Mouse (Mus musculus) lung, postnatal 4 days (tissue): ENCODE measurements around the gene Tnfrsf25.
A peak's percentile ranks its signal among the peaks of the same experiment; 100 is the strongest.

Experiments used
- DNase-seq, 2 experiments: peaks; one replicate each; pipeline ENCODE4 v3.0.0; 2021

The Tnfrsf25 gene

DNA sequence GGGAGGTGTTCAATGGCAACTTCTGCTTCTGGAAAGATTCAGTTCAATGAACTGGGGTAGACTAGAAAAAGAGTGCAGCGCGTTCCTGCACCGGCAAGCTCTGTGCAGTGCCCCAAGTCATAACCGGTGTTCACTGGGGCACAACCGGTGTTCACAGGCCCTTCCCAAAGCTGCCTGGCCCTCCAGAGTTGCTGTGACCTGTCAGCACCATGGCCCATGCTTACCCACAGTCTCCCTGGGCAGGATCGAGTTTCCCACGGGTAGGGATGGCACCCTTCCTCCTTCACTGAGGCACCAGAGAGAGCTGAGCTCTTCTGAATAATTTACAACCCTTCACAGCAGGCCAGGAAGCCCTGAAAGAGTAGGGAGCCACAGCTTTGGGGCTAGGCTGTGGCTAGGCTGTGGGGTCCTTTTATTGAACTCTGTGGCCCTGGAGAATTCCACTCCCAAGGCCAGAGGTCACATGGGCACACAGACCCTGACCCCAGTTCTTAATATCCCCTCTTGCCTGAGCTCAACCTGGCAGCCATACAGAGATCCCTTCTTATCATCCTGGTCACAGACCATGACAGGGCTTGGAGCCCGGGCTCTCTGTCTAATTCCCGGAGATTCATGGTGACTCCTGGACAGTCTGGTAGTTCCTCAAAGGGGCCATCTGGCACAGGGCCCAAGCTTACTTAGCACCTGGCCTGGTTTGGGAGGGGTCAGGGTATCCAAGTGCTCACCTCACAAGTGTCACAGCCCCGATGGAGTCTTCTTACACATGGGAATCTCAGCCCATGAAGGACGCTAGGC lies 30.5 kb downstream of the Tnfrsf25 start:
- no peak for DNase-seq

DNA sequence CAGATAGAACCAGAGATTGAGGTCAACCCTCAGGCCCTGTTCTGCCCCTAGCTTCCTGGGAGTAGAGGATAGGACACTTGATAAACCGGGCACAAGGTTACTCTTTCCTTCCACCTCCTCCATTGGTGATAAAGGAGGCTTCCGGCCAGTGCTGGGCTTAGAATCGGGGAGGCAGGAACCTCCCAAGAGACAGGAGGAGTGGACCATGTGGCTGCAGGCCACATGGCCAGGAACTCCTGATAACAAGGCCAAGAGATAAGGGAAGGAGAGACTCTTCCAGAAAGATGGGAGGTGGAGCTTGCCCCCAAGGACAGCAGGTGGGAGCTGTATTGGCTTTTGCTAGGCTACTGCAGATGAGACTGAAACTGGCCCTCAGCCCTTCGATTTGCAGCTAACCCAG lies 34.8 kb downstream of the Tnfrsf25 start:
- DNase-seq: no peak

DNA sequence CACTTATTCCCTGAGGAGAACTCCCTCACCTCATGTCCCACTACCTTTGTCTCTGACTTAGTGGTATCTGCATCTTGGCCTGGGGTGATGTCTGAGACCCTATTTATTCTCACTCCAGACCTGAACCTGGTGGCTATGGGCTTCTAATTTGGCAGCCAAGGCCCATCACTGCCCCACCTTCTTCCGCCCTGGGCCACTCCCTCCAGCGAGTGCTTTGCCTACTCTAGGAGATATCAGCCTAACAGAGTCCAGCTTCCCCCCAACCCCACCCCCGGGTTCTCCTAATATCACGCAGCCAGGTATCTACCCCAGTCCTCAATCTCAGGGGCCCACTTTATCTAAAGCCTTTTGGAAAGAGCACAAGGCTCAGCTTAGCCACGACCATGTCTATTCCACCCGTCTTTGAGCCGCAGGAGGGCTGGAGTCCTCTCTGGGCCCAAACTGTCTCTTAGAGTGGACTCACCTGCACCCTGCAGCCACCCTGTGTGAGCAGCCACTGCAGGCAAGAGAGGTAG lies 35.8 kb downstream of the Tnfrsf25 start:
- no peak for DNase-seq

DNA sequence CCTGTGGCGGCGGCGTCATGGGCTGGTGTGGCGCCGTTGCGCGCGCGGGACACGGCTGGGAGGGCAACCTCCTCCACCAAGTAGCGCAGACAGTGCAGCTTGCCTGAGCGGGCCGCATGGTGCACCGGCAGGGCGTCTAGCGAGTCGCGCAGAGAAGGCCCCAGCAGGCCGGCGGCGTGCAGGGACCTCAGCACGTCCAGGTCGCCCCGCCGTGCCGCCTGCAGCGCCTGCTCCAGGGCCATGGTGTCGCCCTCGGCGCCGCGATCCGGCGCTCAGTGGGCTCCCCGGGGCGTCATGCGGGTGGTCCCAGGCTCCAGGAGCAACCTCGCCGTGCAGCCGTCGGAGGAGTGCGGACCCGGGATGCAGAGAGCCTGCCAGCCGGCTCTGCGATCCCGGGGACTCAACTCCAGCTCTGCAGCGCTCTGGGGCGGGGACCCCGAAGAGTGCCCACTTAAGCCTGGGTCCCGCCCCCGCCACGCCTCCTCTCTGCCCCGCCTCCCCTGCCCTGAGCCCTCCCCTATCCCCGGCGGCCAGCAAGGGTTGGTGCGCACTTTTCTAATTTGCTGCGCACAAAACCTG lies 36.3 kb downstream of the Tnfrsf25 start, which contains the start of gene Espn:
Gene Espn, minus strand, starts transcription at position 406 of the 579 bp plus-strand sequence.
- peak; percentile 80 to 81 for DNase-seq

DNA sequence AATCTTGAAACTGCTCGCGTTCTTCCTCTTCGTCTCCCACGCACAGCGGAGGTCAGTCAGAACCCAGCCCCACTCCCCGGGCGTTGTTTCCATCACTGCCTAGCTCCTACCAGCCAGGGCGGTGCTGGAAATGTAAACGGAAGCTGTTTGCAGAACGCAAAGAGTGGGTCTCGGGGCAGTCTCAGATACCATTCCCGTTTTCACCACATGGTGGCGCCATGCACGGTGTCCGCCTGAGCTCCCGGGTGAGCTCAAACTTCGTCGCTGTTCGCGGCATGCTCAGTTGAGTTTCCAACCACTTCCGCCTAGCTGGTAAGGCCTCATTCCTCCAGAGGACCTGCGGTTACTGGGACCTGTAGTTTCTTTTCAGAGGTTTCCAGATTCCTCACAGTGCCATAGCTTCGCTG lies 38.0 kb downstream of the Tnfrsf25 start:
- peak; percentile 89 to 94 for DNase-seq

DNA sequence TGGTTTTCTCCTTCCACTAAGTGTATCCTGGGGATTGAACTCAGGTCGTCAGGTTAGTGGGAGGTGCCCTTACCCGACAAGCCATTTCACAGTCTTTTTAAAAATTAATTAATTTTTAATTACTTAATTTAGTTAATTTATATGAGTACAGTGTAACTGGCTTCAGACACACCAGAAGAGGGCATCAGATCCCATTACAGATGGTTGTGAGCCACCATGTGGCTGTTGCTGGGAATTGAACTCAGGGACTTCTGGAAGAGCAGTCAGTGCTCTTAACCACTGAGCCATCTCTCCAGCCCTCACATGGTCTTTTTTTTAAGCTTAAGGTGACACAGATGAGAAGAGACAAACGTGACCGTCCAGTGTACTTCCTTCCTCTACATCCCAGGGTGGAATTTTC lies 39.3 kb downstream of the Tnfrsf25 start:
- no peak for DNase-seq

DNA sequence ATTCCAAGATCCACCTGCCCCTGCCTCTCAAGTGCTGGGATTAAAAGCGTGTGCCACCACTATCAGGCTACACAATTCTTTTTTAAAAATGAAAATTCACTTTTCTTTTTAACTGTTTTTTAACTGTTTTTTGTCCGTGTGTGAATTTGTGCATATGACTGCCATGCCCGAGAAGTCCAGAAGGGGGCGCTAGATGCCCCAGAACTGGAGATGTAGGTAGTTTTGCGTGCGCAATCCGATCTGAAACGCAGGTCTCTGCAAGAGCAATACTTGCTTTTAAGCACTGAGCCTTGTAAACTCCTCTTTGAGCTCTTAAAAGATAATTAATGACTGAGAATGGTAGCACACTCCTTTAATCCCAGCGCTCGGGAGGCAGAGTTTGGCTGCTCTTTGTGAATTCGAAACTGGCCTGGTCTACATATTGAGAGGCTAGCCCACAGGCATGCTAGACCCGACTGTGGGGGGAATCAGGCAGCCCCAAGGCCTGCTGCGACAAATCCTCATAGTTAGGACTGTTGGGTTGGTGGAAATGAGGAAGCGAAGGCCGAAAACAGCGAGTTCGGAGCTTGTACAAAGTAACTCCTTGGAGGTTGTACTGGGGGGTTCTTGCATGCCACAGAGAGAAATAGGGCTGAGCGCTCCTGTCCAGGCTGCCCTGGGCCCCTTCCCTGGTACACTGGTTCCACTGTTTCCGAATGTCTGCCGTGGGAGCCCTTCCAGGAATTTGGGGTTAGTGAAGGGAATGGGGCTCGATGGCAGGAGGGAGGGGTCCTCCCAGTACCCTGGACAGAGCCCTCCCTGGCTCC lies 42.2 kb downstream of the Tnfrsf25 start:
- peak in 1 of 2 experiments; percentile 54 for DNase-seq

DNA sequence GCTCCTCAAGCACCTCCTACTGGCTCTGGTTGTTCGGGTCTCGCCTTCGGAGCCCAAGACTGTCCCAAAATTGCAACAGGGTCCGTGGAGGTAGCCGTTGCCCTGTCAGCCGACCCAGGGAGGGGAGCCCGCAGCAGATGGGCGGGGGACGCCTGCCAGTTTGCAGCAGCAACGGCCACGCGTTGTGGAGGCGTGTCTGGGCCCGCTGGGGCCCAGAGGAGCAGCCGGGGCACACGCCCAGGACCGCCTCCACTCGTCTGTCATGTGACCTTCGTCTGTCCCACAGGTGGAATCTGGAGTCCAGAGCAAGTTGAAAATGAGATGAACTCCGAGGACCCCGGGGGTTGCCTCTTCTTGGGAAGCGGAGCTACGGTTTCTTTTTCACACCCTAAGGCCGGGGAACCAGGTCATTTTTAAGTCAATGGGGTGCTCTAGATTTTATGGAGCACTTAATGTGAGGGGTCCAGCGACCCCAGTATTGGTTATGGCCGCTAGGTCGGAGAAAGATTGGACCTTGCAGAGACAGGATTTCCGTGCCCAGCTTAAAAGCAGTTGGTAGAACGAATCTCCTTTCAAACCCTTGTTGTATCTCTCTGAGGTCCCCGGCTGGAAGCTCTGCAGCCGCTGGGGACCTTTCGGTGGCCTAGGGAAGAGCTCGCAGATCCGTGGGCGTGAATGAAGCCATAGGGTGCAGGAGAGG lies 43.0 kb downstream of the Tnfrsf25 start, which contains the start of gene Hes2:
Gene Hes2, plus strand, starts transcription at position 283 of the 700 bp plus-strand sequence.
- no peak for DNase-seq

DNA sequence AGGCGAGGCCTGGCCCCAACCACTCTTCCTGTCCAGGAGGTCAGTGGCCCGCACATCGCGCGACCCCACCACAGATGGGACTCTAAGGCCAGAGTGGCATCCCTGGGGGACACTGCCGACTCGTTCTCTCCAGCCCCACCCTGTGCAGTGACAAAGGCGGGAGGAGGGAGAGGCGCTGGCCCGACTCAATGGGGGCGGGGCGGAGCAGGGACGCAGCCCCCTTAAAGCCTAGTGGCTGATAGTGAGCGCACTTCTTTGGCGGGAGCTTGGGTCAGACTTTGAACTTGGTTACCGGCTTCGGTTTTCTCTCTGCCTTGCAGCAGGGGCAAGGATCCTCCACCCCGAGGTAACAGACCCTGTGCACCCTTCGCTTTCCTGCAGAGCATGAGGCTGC lies 43.5 kb downstream of the Tnfrsf25 start:
- DNase-seq: no peak

DNA sequence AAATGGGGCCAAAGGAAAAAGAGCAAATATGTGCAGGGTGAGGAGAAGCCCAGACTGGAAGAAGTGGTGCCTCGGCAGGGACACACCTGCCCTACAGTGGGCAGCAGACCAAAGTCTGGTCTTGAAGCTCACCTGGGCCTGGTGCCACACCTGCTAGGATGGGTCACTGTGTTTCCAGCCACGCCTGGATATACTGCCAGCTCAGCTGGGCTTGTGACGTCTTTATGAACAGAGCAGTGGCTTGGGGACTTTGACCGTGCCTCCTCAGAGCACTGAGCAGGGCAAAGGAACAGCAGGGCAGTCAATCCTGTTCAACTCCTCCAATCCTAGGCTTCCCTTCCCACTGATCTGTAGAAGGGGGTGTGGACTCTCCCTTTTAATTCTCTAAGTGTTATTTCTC lies 45.0 kb downstream of the Tnfrsf25 start:
- DNase-seq: no peak

DNA sequence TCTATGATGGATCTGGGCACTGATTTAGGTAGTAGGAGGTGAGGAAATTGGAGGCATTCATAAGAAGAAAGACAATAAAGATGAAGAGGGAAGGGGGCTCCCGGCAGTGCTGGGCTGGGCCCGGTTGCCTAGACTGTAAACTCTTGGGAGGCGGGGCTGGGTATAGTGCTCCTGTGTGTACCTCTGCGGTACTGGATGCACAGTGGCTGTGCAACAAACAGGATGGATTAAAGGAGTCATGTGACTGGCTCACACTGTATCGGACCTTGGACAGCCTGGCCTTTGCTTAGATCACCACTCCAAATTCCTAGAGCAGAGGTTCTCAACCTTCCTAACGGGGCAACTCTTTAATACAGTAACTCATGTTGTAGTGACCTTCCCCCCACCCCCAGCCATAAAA lies 45.9 kb downstream of the Tnfrsf25 start:
- no peak for DNase-seq

DNA sequence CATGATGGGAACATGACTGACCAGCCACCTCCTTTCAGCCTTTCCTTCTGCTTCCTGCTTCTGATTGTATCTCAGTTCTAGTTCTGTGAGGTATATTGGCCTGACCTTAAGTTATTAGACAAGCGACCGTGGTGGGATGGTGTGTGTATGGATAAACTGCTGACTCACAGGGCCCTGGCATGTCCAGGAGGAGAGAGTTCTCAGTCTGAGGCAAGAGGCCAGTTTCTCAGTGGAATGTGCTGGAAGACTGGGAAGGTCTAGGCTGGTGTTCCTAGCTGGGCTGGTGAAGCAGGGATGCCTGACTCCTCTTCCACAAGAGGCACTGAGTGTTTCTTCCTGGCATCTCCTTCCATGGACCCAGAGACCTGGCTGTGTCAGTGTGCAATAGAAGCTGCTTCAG lies 47.0 kb downstream of the Tnfrsf25 start:
- no peak for DNase-seq

DNA sequence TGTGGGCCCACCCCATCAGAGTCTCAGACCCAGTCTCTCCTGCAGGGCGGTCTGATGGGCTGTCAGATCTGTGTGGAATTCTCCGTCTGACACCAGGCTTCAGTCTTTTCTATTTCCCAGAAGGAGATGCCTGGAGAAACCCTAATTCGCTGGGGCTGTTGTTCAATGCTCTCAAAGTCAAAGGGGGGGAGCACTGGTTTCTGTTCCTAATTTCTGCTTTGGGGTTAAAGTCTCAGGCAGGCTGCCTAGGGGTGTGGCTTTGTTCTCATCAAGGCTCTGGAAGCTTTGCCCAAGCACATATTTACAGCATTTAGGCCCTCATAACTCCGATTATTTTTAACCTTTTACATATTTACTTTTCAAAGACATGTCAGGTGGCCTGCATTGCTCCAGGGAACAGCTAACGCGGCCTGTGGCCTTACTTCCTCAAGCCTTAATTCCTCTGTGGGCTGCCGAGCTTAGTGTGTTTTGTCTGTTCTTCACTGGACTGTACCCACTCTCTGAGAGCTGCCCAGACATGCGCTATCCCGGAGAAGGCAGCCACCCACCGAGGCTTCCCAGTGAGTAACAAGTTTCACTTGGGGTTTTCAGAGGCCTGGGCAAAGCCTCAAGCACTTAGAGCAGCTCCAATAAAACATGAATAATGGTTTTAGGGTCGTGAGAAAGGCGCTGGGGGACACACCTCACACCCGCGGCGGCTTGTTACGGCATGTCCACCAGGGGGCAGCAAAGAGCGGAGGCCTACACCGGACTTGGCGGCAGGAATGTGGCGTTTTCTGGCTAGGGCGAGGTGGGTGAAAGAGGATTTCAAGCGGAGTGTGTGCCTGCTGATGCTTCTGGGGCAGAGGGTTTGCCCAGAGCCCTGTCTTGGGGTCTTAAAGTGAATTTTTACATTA lies 49.5 kb downstream of the Tnfrsf25 start:
- DNase-seq: peak; percentile 76 to 85

DNA sequence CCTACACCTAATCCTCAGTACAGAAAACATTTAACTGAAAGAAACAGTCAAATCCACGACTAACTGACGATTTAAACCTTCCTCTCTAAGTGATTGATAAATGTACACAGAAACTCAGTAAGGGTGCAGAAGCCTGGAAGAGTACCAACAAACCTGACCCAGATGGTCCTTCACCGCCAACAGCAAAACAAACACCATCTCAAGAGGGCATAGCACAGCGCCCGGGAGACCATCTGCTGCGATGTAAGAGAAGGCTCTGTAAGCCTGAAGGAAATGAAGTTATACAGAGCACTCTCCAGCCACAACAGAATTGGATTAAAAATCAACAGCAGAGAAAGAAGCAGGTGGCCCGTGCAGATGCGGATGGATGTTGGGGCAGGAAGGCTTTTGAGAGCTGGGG lies 52.3 kb downstream of the Tnfrsf25 start:
- DNase-seq: peak; percentile 55 to 74

DNA sequence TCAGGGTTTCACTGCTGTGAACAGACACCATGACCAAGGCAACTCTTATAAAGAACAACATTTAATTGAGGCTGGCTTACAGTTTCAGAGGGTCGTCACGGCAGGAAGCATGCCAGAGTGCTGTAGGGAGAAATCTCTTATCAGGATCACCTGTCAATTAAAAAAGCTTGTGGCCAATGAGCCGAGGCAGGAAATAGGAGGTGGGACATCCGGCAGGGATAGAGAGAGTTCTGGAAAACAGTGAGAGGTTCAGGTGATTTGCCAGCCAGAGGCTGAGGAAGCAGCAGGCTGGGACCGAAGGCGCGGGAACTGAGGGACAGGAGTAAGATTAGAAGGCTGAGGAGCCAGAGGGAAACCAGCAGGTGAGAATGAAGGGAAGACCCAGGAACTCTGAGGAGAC lies 53.4 kb downstream of the Tnfrsf25 start:
- no peak for DNase-seq
